Mouse (Mus musculus) embryo, embryonic 10.5 days (tissue): Measurements from ENCODE around the gene Eci2.
"Not testable (repeated sequence)": the region's sequence is repeated elsewhere in the genome, so short reads cannot be mapped to it uniquely, and the experiment has no call there.

Source experiments
- DNase-seq: peaks from one replicate; pipeline ENCODE4 v3.0.0-alpha.2; 2015; ENCODE audit warnings: low spot score

Gene Eci2

DNA sequence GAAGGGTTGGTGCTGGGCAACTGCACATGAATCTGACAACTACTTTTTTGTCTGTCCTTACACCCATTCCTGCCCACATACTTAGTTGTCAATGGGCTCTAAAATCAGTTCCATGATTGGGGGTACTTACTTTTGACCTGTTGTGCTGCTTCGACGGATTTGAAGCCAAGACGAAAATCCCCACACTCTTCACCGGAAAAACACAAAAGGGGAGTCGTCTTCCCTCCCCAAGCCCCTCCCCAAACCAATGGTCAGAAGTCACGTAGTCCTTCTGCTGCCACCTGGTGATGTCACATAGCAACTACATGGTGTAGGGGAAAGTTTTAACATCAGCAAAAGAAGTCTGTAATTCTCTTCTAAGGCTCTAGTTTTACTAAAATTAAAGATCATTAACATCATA is at the start of gene Eci2:
Gene Eci2 (minus strand): TSS at position 218 of the 400 bp plus-strand sequence.
- DNase-seq: peak; percentile 73

DNA sequence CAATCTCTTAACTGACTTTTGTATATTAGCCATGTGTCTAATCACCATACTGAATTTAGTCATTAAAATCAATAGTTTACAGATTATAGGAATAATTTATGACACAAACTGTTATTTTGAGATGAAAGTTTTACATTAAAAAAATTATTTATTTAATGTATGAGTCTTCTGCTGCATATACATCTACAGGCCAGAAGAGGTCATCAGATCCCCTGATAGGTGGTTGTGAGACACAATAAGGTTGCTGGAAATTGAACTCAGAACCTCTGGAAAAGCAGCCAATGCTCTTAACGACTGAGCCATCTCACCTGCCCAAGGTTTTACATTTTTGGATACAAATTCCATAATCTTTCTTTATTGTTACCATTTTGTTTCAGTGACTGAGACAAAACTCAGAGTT is 48.0 kb upstream of the Eci2 start:
- no peak for DNase-seq

DNA sequence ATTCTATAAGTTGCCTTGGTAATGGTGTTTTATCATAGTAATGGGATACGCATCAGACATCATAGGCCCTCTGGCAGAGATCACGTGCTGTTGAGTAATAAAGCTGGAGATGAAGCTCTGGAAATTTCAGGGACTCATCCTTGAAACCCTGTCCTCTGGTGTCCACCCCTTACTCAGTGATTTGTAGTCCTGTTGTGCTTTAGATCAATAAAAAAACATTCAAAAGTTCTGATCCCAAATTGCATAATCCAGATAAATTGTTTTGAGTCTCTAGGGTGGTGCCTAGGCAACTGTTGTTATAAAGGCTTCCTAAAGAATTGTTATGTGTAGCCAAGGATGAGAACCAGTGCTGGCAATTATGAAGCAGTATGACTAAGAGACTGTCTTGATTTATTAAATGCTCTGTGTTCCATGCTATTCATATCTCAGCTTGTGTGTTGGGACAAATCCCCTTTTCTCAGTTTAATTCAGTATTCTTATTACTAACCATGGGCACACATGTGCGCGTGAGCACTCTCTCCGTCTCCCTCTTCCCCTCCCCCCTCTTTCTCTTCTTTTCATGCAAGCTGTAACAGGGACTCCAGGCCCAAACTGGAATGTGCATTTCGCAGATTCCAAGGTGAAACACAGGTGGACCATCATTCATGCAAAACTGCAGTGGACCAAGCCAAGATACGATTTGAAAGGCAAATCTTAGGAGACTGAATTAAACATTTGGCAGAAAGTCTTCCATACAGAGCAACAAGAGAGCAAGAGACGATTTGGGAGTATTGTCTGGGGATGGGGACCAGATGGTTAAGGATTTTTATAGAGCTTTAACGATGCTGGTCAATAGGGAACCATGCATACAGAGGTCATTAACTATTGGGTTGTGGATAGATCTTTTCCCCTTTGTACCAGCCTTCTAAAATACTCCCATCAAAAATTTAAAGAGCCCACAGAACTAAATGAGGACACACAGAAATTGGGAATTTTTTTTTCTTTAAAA is 43.9 kb upstream of the Eci2 start:
- DNase-seq: no peak

DNA sequence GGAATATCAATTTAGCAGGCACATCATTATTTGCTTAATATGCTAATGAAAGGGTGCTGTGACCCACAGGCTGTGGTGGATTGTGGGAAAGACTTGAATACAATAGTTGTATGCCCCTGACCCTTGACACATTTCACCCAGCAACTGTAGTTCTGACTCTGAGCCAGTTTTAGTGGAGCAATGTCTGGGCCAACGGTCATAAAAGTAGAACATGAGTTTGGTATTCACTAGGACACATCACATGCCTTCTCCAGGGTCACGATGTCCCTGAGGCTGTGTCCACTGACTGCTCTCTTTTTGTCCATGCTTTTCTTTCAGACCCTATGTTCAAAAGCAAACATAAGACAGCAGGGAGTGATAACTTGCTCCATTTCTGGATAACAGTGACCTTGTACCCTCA is 40.2 kb upstream of the Eci2 start:
- no peak for DNase-seq

DNA sequence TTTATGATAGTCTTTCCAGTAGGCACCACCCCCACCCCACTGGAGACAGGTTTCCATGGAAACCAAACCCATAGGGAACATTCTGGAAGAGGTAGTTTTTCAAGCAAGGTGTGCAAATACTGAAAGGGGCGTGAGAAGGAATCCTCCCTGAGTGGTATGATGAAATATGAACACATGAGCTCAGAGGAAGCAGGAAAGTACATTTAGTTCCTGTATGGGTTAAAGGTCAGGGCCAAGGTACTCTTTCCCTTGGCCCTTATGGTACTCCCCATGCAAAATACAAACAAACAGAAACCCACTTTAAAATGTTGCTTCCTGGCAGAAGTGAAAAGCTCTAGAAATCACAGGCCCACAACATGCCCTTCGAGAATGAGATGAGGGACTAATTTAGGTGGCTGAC is 39.1 kb upstream of the Eci2 start:
- DNase-seq: no peak

DNA sequence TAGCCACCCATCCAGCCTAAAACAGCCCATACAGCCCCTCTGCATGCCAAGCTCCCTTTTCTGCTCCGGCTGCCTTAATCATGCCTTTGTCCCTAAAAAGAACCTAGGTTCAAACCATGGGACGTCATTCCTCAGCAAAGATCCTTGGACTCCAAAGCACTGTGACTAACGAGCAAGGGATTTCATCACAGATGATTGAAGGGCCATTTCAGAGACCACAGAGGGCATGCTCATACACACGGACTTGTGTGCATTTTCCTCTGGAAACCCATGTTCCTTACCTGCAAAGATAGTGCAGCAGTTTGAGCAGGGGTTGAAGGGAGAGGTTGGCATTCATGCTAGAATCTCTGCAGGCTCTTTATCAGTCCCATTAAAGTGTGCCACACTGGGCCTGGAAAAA is 37.5 kb upstream of the Eci2 start:
- DNase-seq: no peak

DNA sequence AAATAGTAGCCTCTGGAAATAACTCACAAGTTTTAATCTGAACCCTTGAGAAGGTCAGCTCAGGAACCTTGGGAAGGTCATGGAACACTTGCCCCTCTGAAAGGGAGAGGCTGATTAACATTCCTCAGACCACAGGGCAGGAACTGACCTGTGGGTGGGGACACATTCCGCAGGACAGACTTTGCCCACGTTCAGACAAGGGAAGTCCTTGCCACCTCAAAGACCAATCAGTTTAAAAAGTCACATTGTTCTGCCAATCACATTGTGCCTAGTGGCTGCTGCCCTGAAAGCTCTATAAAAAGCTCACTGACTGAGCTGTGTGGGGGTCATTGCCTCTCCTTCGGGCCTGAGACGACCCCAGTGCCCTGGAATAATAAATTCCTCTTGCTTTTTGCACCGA is 31.2 kb upstream of the Eci2 start:
- peak; percentile 56 for DNase-seq

DNA sequence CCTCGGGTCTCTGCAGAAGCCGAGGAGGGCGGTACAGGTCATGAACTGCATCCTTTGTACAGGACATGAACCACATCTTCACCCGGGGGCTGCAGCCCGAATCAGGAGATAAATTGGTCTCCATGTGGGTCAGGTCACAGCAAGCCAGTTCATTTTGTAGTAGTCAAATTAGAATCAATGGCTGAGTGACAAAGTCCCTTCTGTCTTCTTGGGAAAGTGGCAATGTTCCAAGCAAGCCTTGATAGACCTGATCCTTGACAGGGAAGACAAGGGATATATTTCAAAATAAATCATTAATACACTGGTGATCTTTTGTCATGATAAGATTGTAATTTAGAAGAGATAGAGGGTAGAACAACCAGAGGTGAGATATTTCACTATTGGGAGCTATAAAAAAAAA is 9.6 kb upstream of the Eci2 start:
- DNase-seq: no peak

DNA sequence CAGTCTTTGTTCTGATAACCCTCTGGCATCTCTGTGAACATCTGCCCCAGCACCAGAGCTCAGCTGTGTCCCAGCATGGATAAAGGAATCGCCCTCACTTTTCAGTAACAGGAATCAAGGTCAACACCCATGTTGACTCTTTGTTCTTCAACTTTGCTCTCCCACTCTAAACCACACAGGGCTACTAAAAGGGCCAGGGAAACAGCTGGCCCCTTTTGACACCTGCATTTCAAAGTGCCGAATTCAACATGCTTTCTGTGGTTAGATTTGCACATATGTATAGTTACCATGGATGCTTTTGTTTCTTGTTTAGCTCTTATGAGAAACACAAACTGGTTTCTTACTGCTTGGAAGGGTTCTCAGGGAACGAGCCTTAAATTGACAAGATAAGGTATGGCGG is 8.8 kb upstream of the Eci2 start:
- no peak for DNase-seq

DNA sequence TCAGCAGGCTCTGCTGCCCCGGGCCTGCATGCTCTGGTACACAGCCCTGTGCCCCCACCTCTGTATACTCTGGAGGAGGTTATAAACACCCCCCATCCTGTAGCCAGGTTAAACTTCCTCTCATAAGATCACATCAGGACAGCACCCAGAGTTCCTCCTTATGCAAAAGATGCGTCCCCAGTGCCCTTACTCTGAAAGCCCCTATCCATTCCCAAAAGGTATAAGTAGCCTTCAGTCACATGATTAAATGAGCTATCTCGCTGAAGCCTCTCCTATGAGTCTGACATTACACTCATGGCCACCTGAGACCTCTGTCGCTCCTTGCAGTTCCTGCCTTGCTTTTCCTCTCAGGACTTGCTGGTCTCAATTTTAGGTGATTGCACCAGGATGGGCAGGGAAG is 6.7 kb upstream of the Eci2 start:
- DNase-seq: no peak

DNA sequence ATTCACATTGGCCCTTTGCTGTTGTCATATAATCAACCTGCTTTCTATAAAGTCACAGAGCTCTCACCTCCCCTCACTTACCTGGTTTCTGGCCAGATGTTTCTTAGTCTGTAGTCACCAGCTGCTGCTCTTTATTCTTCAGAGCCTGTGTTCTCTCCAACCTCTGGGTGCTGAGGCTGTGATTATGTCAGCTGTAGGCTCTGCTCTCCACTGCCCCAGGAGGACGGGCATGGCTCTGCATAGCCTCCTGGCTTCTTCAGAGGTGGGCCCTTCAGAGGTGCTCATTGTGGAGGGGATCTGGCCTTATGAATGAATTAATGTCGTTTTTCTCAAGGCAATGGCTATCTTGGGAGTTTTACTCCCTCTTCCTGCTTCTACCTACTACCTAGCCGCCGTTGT is 4.8 kb upstream of the Eci2 start:
- no peak for DNase-seq

DNA sequence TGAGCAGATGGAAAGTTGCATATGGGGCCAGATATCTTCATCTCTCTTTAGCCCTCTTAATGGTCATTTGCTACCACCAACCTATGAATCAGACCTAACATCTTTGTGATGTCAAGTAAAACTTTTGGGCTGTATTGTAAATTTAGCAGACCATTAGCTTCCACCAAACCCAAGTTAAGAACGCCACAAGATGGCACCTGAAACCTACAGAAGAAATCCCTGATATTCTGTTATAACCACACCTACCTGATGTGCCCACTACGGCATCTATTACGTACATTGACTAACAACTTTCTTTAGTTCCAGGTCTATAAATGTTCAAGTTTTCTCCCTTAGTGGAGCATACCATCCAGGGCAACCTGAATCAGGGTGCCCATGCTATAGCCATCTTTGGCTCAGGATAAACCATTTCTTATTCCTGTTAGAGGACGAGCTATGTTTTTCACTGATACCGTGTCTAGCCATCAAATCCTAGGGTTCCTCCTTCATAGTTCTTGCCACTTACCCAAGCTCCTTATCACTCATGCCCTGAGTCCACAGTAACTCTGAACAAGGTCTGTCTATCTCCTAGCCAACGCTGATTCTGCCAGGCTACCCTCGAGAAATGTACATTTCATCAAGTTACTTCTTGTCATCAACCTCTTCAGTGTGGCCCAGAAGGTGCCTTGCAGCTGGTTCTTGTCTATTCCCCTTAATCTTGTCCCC is 4.2 kb upstream of the Eci2 start:
- DNase-seq: no peak

DNA sequence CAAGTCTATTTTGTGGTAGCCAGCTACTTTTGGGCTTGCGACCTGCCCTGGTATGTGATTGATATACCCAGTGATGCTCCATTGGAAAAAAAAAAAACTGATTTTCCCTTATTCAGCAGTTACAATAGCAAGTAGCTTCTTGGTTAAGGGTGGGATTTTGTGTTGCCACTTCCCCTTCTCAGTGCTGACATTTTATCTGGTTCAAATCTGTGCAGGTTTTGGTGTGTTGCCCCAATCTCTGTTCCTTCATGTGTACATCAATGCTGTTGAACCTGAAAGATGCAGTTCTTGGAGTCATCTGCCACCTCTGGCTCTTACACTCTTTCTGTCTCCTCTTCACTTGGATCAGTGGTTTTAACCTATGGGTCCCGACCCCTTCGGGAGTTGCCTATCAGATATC is 1.5 kb upstream of the Eci2 start:
- DNase-seq: no peak

DNA sequence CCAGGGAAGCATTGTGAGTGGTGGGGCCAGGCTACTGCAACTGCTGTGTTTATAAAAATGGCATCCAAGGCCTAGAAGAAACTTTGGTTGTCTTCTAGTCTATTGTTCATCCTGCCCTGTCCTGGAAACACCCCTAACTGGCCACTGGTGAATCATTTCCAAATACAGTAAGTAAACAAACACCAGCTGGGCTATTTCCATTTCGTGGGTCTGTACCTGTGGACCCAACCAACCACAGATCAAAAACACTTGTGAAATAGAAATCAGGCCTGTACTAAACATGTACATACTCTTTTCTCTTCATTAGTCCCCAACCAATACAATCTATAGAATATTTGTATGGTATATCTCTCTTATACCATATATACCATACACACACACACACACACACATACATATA is 3.5 kb downstream of the Eci2 start:
- DNase-seq: not testable (repeated sequence)

DNA sequence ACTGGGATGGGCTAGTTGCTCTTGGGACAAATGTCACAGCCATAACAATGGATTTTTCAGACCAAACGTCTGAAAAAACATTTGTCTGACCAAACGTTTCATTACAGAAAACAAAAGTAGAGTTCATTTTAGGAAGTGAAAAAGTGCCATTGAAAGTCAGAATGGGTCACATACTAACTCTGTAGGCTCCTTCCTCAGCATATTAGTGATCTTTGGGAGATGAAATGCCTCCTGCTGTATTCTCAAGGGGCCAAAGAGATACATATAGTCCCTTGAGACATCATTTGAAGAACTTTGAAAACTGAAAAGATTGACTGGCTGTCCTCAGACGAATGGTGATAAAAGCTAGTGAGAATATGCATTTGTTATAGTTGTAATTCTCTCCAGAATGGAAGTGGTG is 6.5 kb downstream of the Eci2 start:
- no peak for DNase-seq

DNA sequence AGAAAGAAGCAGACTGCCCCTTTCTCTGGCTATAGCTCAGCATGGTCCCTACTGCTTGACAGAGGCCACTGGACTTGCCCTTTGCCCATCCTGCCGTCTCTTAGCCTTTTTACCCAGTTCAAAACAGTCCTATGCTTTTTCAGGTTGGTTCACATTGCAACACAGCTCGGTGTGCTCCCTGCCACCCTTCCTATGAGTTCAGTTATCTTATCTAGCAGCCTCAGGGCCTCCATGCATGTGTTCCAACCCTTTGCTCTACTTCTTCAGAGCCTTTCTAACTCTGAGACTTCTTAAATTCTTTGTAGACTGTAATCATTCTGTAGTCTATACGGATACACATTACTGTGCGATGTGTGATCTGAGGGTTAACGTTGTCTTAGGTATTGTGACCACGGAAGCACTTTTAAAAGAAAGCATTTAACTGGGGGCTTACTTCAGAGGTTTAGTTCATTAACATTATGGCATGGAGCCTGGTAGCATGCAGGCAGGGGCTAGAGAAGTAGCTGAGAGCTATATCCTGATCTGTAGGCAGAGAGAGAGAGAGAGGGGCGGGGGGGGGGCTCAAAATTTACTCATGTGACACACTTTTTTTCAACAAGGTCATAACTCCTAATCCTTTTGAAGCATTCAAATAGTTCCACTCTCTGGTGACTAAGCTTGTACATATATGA is 7.9 kb downstream of the Eci2 start:
- DNase-seq: no peak

DNA sequence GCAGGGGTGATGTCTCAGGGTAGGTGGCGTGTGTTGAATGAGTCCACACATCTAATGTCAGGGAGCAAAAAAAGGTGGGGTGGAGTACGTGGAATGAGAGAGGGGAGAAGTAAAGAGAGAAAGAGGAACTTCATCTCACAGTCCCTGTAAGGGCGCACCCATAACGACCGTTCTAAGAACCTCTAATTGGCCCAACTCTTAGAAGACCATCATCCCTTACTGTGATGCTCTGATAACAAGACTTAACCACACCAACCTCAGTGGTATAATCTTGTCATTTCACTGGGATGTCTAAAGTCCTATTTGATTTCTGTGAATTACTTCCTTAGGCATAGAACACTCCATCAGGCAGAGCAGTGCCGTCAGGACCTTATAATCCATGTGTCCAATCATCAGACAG is 9.5 kb downstream of the Eci2 start:
- no peak for DNase-seq

DNA sequence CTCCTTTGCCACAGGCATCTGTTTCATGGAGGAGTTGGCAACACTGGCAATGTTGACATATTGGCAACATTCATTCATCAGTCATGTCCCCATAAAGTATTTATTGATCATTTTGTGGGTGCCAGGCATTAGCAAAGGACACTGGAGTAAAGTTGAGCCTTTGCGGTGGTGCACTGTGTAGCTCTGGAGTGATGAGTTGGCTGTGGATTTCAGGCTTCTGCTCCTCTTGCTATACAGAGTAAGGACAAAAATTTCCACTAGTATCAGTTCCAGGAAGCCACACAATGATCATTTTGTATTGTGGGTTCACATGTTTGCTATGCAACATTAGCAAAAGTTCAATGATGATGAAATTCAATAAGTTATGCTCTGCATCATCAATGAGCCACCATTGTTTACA is 10.8 kb downstream of the Eci2 start:
- DNase-seq: no peak

DNA sequence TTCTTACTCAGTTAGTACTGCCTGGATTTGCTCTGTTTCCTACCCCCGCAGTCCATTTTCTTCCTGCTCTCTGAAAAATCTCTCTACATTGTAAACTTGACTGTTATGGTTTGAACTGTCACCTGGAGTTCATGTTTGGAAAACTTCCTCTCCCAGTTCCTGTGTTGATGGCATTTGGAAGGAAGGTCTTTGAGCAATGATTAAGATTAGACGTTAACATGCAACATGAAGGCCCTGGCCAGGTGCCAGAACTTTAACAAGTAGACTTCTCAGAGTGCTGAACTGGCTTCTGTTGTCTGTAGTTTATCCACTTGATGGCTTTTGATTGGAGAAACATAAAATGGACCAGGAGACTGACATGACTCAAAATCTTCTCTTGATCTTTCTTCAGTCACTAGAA is 31.0 kb downstream of the Eci2 start:
- no peak for DNase-seq

DNA sequence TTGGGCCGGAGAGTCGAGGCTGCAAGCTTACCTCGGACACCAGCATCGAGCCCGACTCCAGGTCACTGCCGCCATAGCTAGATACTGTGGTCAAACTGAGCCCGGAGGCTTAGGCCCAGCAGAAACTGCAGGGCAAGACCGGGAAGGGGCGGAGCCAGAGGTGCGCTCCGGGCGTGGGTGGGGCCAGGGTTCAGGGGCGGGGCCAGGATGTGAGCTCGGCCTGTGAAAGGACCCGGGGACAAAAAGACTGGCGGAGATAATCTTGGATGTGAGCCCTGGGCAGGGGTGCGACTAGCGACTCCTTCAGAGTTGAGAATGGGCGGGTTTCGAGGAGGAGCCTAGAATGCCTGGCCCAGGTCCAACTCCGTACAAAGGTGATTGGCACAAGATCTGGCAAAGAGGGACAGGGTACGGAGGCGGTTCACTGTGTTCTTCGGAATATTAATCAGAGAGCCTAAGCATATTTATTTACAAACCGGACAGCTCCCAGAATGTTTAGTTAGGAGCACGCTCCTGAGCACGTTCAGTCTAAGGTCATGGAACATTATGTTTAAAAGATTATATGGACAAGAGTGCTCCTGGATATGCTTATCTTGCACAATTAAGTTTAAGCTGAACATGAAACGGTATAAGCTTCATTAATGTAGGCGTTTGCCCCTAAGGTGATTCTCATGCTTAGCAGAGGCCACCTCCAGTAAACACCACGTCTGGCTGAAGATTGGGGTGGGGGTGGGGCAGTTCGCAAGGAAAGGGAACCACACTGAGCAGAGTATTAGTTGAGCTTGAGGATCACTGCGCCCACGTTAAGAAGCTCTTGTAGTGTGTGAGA is 32.7 kb downstream of the Eci2 start:
- DNase-seq: peak; percentile 96

DNA sequence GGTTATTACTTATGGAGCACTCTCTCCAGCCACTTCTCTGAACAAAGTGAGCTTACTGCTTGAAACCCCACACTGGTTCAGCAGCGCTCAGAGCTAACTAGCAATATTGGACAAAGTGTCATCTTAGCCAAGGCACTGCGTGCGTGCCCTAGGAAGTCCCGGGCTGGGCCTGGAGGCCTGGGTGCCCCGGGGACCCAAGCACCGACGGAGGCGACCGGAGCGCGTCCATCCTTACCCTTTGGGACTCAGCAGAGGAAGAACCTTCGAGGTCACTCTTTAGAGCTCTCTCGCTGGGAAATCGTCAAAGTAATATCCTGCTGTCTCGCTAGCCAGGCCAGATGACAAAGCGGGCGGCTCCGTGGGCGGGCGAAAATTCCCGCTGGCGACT is 33.3 kb downstream of the Eci2 start:
- DNase-seq: peak; percentile 49

DNA sequence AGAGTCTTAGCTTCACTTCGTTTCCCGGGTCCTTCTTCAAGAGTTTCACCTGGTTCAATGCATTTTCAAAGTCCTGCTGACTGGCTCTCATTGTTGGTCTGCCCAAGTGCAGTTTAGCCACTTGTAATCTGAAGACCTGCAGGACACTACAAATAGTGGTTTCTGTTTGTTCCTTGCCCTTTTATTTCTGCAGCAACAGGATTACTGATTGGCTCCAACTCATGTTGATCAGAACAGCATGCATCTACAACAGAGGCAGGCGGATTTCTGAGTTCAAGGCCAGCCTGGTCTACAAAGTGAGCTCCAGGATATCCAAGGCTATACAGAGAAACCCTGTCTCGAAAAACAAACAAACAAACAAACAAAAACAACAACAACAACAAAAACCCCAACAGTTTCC is 33.8 kb downstream of the Eci2 start:
- DNase-seq: peak; percentile 9
